Mouse (Mus musculus) right cerebral cortex, postnatal 10 days (tissue): Measurements from ENCODE around the gene Slc35f4.
"Not testable (repeated sequence)": the region's sequence is repeated elsewhere in the genome, so short reads cannot be mapped to it uniquely, and the experiment has no call there.

Experiments
- DNase-seq, 2 experiments: peaks; one replicate each; pipeline ENCODE4 v3.0.0; 2021; ENCODE audit warnings: low spot score in 2 of 2

The Slc35f4 gene

GRCm38 (mm10) chr14:49278880-49279279, 247.0 kb downstream of the Slc35f4 start:
- no peak for DNase-seq

- not testable (repeated sequence) for DNase-seq
Observed at GRCm38 (mm10) chr14:49278479-49278878, 247.4 kb downstream of the Slc35f4 start.

GRCm38 (mm10) chr14:49277642-49278041, 248.2 kb downstream of the Slc35f4 start:
- DNase-seq, result no peak

GRCm38 (mm10) chr14:49275376-49275775, 250.5 kb downstream of the Slc35f4 start:
- DNase-seq, result no peak

- no peak for DNase-seq
Observed at GRCm38 (mm10) chr14:49265286-49266002, 260.4 kb downstream of the Slc35f4 start.
